Mouse (Mus musculus) MEL (cell line): Measurements from ENCODE around the gene Uox. TPM values are rescaled to one million over a fixed set of nuclear protein-coding genes. Genes with fewer than 3 reads are reported as not detected.

ENCODE experiments used
- DNase-seq: peaks from one replicate; pipeline ENCODE4 v3.0.0; 2011; ENCODE audit warnings: low read depth, low spot score
- H3K27ac ChIP-seq: 2 replicates; pipeline ENCODE4 v1.5.1; 2012; ENCODE audit warnings: low read depth, mild to moderate bottlenecking, control low read depth, low read length, moderate library complexity; ENCODE audit not compliant: control insufficient read depth
- H3K27me3 ChIP-seq, 2 experiments: fragments of 150-350 bp in 1 of 2; sonication (generic) in 1 of 2; 2 replicates each; pipeline ENCODE4 v1.6.1; 2012; ENCODE audit warnings: low read length in 2 of 2, mild to moderate bottlenecking in 2 of 2, improper control_type of control experiment in 1 of 2, moderate library complexity in 1 of 2; ENCODE audit not compliant: insufficient read depth in 2 of 2, control insufficient read depth in 1 of 2
- H3K36me3 ChIP-seq, 2 experiments: 2 replicates each; pipeline ENCODE4 v1.6.1; 2012 to 2014; ENCODE audit warnings: low read length in 2 of 2, improper control_type of control experiment in 1 of 2, inconsistent platforms in 1 of 2, mild to moderate bottlenecking in 1 of 2; ENCODE audit not compliant: insufficient read depth in 2 of 2, control insufficient read depth in 1 of 2
- H3K4me1 ChIP-seq, 2 experiments: fragments of 150-350 bp in 1 of 2; sonication (generic) in 1 of 2; 2 replicates each; pipeline ENCODE4 v1.6.1; 2012; ENCODE audit warnings: low read length in 2 of 2, improper control_type of control experiment in 1 of 2, mild to moderate bottlenecking in 1 of 2; ENCODE audit not compliant: insufficient read depth in 2 of 2, control insufficient read depth in 1 of 2
- H3K4me3 ChIP-seq, 2 experiments: fragments of 150-350 bp in 1 of 2; sonication (generic) in 1 of 2; 2 replicates each; pipeline ENCODE4 v1.5.1; 2012; ENCODE audit warnings: low read depth in 2 of 2, low read length in 2 of 2, mild to moderate bottlenecking in 2 of 2, moderate library complexity in 2 of 2, control low read depth in 1 of 2, improper control_type of control experiment in 1 of 2; ENCODE audit not compliant: control insufficient read depth in 1 of 2, insufficient read depth in 1 of 2
- H3K79me2 ChIP-seq: 2 replicates; pipeline ENCODE4 v1.6.1; 2012; ENCODE audit warnings: mild to moderate bottlenecking, low read length, moderate library complexity; ENCODE audit not compliant: control insufficient read depth, poor library complexity, insufficient read depth
- H3K9ac ChIP-seq: 2 replicates; pipeline ENCODE4 v1.6.1; 2012; ENCODE audit warnings: low read depth, mild to moderate bottlenecking, control low read depth, low read length, moderate library complexity; ENCODE audit not compliant: control insufficient read depth, poor library complexity, severe bottlenecking
- H3K9me3 ChIP-seq: fragments of 150-350 bp; sonication (generic); replicated peaks from 2 replicates; pipeline ENCODE4 v1.6.1; 2012; ENCODE audit warnings: mild to moderate bottlenecking, low read length, improper control_type of control experiment, moderate library complexity; ENCODE audit not compliant: insufficient read depth
- BHLHE40 ChIP-seq: IDR thresholded peaks from 2 replicates; pipeline ENCODE4 v1.6.1; 2012; ENCODE audit warnings: low read depth, mild to moderate bottlenecking, inconsistent platforms, low read length, improper control_type of control experiment, borderline replicate concordance
- CHD1 ChIP-seq: IDR thresholded peaks from 2 replicates; pipeline ENCODE4 v1.6.1; 2012; ENCODE audit warnings: low read depth, mild to moderate bottlenecking, inconsistent platforms, low read length, improper control_type of control experiment
- ELF1 ChIP-seq: IDR thresholded peaks from 2 replicates; pipeline ENCODE4 v1.6.1; 2014; ENCODE audit warnings: low read depth, mild to moderate bottlenecking, inconsistent platforms, low read length, improper control_type of control experiment, moderate library complexity
- EP300 ChIP-seq, 2 experiments: IDR thresholded peaks; 2 replicates each; pipeline ENCODE4 v1.6.1; 2011; ENCODE audit warnings: improper control_type of control experiment in 2 of 2, low read length in 2 of 2, low read depth in 1 of 2, mild to moderate bottlenecking in 1 of 2
- ETS1 ChIP-seq: IDR thresholded peaks from 2 replicates; pipeline ENCODE4 v1.6.1; 2012; ENCODE audit warnings: low read depth, mild to moderate bottlenecking, inconsistent platforms, low read length, improper control_type of control experiment, moderate library complexity
- GABPA ChIP-seq: IDR thresholded peaks from 2 replicates; pipeline ENCODE4 v1.6.1; 2012; ENCODE audit warnings: low read depth, mild to moderate bottlenecking, inconsistent platforms, low read length, improper control_type of control experiment, moderate library complexity
- GATA1 ChIP-seq: IDR thresholded peaks from 2 replicates; pipeline ENCODE4 v1.6.1; 2011; ENCODE audit warnings: low read depth, low read length, improper control_type of control experiment
- JUND ChIP-seq: IDR thresholded peaks from 2 replicates; pipeline ENCODE4 v1.6.1; 2011; ENCODE audit warnings: low read depth, mild to moderate bottlenecking, improper control_type of control experiment, low read length
- KAT2A ChIP-seq: conservative IDR thresholded peaks from 2 replicates; pipeline ENCODE4 v1.6.1; 2012; ENCODE audit warnings: low read depth, low read length, improper control_type of control experiment, inconsistent platforms
- MAX ChIP-seq: IDR thresholded peaks from 2 replicates; pipeline ENCODE4 v1.6.1; 2011; ENCODE audit warnings: low read length, improper control_type of control experiment
- MEF2A ChIP-seq: IDR thresholded peaks from 2 replicates; pipeline ENCODE4 v1.6.1; 2014; ENCODE audit warnings: low read depth, mild to moderate bottlenecking, inconsistent platforms, low read length, improper control_type of control experiment; ENCODE audit not compliant: poor library complexity, insufficient replicate concordance, severe bottlenecking; ENCODE audit errors: extremely low read depth
- MXI1 ChIP-seq: IDR thresholded peaks from 2 replicates; pipeline ENCODE4 v1.6.1; 2011; ENCODE audit warnings: mild to moderate bottlenecking, low read depth, low read length, improper control_type of control experiment
- MYC ChIP-seq: IDR thresholded peaks from 2 replicates; pipeline ENCODE4 v1.6.1; 2011; ENCODE audit warnings: low read depth, mild to moderate bottlenecking, low read length, improper control_type of control experiment, moderate library complexity
- POLR2AphosphoS5 ChIP-seq: IDR thresholded peaks from 2 replicates; pipeline ENCODE4 v1.6.1; 2012; ENCODE audit warnings: low read depth, borderline replicate concordance, mild to moderate bottlenecking, inconsistent platforms, low read length, moderate library complexity, mixed read lengths
- RCOR1 ChIP-seq: IDR thresholded peaks from 2 replicates; pipeline ENCODE4 v1.6.1; 2012; ENCODE audit warnings: low read depth, mild to moderate bottlenecking, inconsistent platforms, low read length, improper control_type of control experiment
- SIN3A ChIP-seq: IDR thresholded peaks from 2 replicates; pipeline ENCODE4 v1.6.1; 2012; ENCODE audit warnings: low read length, improper control_type of control experiment, inconsistent platforms
- TAL1 ChIP-seq: IDR thresholded peaks from 2 replicates; pipeline ENCODE4 v1.6.1; 2012; ENCODE audit warnings: mild to moderate bottlenecking, inconsistent platforms, low read length, moderate library complexity, mixed read lengths
- UBTF ChIP-seq: IDR thresholded peaks from 2 replicates; pipeline ENCODE4 v1.6.1; 2012; ENCODE audit warnings: low read depth, mild to moderate bottlenecking, inconsistent platforms, low read length, improper control_type of control experiment, moderate library complexity, borderline replicate concordance; ENCODE audit not compliant: insufficient read depth
- USF1 ChIP-seq: IDR thresholded peaks from 2 replicates; pipeline ENCODE4 v1.6.1; 2014; ENCODE audit warnings: low read depth, mild to moderate bottlenecking, inconsistent platforms, low read length, improper control_type of control experiment, moderate library complexity
- ZKSCAN1 ChIP-seq: IDR thresholded peaks from 2 replicates; pipeline ENCODE4 v1.6.1; 2012; ENCODE audit warnings: low read depth, mild to moderate bottlenecking, inconsistent platforms, low read length, improper control_type of control experiment, moderate library complexity
- ZNF384 ChIP-seq: IDR thresholded peaks from 2 replicates; pipeline ENCODE4 v1.6.1; 2012; ENCODE audit warnings: low read depth, mild to moderate bottlenecking, inconsistent platforms, low read length, improper control_type of control experiment
- polyA plus RNA-seq, 2 experiments: library from polyadenylated mRNA; stranded (reverse) in 1 of 2; unstranded in 1 of 2; fragments of >175 nt in 1 of 2; fragments of >200 nt in 1 of 2; gene quantifications; 2 replicates each; pipeline versions ENCODE4 v1.2.1 to v1.2.4; 2012; ENCODE audit warnings: low replicate concordance in 2 of 2, low read depth in 1 of 2; ENCODE audit not compliant: insufficient read length in 2 of 2, insufficient read depth in 1 of 2, missing spikeins in 1 of 2
- total RNA-seq: library from RNA; depleted of rRNA; stranded (reverse); fragments of 300-350 nt; gene quantifications from 2 replicates; pipeline ENCODE4 v1.2.3, GENCODE M21; 2012

The Uox gene
- total and polyA plus RNA-seq, 3 experiments: not detected

DNA sequence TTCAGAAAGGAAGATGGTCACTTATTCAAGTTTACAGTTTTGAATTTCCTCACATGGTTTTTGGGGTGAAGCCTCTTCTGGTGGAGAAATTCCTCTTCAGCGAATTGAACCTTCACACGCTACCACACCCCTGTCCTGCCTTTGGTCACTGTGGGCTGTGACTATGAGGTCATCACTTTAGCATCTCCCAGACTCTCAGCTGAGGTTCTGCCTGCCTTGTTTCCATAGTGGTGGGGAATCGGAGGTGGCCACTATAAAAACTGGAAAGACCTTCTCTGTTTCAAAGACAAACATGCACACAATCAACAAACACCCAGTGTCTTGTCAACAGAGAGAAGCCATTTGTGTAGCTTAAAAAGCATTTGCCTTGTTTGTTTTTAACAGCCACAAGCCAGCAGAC lies 81.0 kb downstream of the Uox start, which contains the start of gene 4930503B20Rik:
4930503B20Rik (minus strand) TSS at position 101 of the 400 bp plus-strand sequence.
- no peak within 1 kb of the TSS for H3K9ac ChIP-seq
- H3K9me3 ChIP-seq: no peaks in the 10 kb centered on the region
- H3K36me3 ChIP-seq: peaks cover 0 to 19% of the 10 kb centered on the region in 2 experiments; a peak in 2 of 4 replicates
- no peaks in the 10 kb centered on the region for H3K79me2 ChIP-seq
- H3K4me3 ChIP-seq: no peak within 1 kb of the TSS
- TF ChIP-seq EP300 (IDR thresholded peaks at IDR 0.05; ENCODE audit: low read depth in 1 of 2, low read length in 2 of 2) (no peak), BHLHE40 (no peak), POLR2AphosphoS5 (no peak), TAL1 (no peak), MEF2A (no peak), RCOR1 (no peak), USF1 (no peak), ELF1 (no peak)
- no peak within 1 kb of the TSS for H3K27ac ChIP-seq
- peaks cover 4 to 22% of the 10 kb centered on the region in 2 experiments for H3K4me1 ChIP-seq
- DNase-seq: no peak
- no peaks in the 10 kb centered on the region for H3K27me3 ChIP-seq

DNA sequence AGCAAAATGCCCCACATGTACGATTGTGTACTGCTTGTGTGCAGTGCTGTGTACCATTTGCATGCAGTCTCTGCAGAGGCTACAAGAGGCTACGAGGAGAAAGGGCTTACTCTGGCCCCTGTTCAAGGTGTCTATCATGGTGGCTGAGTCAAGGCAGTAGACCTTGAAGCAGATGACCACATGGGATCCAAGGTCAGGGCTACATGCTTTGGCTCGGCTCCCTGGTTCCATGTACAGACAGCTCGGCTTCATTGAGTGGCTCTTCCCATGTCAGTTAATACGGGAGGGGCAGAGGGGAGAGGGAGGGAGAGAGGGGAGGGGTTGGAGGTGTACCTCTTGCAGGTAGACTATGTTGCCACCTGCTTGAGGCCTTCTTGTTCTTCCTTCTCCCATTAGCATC lies 82.2 kb downstream of the Uox start:
- no peak overlapping the region for H3K27ac ChIP-seq
- peaks cover 4 to 22% of the 10 kb centered on the region in 2 experiments for H3K4me1 ChIP-seq
- H3K36me3 ChIP-seq: peaks cover 0 to 19% of the 10 kb centered on the region in 2 experiments; a peak in 2 of 4 replicates
- no peaks in the 10 kb centered on the region for H3K9me3 ChIP-seq
- no peak for TF ChIP-seq BHLHE40
- no peak for TF ChIP-seq MAX
- TF ChIP-seq GATA1: no peak
- TF ChIP-seq MXI1: no peak
- TF ChIP-seq ZKSCAN1: no peak
- TF ChIP-seq ZNF384: no peak
- no peak for TF ChIP-seq CHD1
- no peak for TF ChIP-seq GABPA
- TF ChIP-seq MYC: no peak
- no peak for TF ChIP-seq SIN3A
- no peak for TF ChIP-seq KAT2A
- TF ChIP-seq TAL1: no peak
- TF ChIP-seq ETS1: no peak
- no peak for TF ChIP-seq JUND
- TF ChIP-seq UBTF: no peak
- no peak overlapping the region for H3K4me3 ChIP-seq
- DNase-seq: no peak
- H3K79me2 ChIP-seq: no peaks in the 10 kb centered on the region
- H3K9ac ChIP-seq: no peak overlapping the region
- no peaks in the 10 kb centered on the region for H3K27me3 ChIP-seq
